Mouse (Mus musculus) kidney, adult 18-20 months (tissue): ENCODE results near the gene Bmper.

Experiments
- DNase-seq: peaks from one replicate; pipeline ENCODE4 v3.0.0; 2021

Bmper gene

GRCm38 (mm10) chr9:23444975-23445374 lies 222.1 kb downstream of the Bmper start:
- no peak for DNase-seq

GRCm38 (mm10) chr9:23447271-23447961 lies 224.5 kb downstream of the Bmper start:
- no peak for DNase-seq

DNA sequence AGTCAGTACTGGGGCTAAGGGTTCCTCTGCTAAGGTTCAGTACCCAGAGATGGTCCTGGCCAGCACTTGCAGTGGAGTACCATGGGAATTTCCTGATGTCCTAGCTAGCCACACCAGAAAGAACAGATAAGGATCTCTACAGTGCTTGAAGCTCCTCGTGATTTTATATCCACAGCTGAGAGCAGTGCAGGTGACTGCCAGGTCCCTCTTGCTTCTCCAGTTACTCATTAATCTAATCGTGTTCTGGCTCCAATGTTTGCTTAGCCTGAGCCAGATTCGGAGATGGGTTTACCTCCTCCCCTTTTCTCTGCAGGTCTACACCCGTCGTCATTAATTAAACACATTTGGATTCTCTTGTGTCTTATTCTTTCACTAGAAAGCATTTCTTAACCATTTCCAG lies 230.4 kb downstream of the Bmper start:
- peak; percentile 11 for DNase-seq

- no peak for DNase-seq
Observed at GRCm38 (mm10) chr9:23457186-23457585, 234.3 kb downstream of the Bmper start.

DNA sequence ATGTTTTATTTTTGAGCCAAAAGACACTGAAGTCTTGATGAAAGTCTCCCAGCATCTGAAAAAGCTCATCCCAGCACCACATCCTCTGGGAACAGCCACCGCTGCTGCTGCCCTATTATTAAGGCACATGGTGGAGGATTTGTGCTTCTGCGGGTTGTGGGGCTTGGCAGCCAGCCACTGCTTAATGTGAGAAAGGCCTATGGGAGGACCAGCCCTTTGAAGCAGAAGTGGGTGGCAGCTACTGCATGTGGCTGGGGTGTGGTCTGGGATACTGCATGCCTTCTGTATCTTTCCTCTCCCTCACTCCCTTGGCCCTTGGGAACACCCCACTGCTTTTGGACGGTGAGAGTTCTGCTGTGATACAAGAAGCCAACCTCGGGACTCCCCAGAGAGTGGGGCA lies 237.8 kb downstream of the Bmper start:
- DNase-seq, result no peak

DNA sequence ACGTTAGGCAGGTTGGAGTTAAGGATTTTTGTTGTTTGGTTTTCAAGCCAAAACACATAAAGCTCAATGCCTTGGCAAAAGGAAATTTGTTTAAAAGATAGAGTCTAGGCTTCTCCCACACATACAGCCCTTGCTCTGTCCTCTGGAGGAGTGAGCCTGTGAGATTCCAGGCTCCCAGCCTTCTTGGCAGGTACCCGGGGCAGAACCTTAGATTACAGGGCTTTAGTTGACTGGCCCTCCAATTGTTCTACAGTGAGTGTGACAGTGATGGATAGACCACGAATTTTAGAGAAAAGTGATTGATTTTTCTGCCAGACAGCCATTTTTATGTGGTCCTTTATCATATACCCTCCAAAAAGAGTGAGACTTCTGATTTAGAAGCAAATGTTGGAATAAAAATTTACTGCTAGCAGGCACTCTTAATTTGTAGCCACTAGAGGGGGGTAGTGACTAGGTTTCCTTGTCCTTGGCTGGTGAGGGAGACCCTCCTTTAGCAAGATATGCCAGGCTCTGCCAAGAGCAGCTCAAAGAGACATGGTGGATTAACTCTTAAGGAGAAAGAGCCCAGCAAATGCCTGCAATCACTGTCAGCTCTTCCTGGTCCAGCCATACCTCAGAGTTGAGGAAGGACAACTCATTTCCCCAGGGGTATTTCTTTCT lies 240.2 kb downstream of the Bmper start:
- no peak for DNase-seq

GRCm38 (mm10) chr9:23464981-23465630 lies 242.2 kb downstream of the Bmper start:
- DNase-seq, result no peak

DNA sequence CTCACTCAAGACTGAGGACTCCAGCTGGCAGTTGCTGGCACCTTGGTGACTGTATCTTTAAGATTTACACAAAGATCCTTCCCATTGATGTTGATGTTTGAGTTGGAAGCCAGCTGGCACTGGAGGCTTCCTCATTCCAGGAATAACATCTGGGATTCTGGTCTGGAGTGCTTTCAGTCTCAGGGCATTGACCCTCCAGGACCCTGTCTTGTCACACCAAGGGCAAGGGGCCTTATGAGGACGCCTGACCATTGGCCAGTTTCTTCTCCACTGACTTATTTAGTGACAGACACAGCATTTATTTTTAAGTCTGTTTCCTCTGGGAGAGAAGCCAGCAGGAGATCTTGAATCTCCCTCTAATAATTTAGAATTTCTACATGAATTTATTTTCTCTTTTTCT lies 247.0 kb downstream of the Bmper start:
- DNase-seq, result peak; percentile 6

DNA sequence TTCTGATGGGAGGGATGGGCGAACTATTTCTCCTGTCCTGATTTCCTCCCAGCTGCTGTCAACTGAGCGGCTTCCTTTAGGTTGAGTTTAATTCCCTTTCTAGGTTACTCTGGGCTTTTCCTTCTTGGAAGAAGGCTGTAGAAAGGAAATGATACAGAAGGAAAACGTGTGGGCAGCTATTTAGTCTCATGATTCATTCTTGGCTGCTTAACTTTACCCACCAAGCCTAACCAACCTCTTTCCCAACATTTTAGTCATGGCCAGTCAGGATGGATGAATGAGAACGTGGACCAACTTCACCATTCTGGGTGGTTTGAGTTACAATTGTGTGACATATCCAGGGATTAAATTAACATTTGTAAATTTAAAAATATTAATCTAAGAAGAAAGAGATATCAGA lies 263.0 kb downstream of the Bmper start:
- DNase-seq, result no peak

DNA sequence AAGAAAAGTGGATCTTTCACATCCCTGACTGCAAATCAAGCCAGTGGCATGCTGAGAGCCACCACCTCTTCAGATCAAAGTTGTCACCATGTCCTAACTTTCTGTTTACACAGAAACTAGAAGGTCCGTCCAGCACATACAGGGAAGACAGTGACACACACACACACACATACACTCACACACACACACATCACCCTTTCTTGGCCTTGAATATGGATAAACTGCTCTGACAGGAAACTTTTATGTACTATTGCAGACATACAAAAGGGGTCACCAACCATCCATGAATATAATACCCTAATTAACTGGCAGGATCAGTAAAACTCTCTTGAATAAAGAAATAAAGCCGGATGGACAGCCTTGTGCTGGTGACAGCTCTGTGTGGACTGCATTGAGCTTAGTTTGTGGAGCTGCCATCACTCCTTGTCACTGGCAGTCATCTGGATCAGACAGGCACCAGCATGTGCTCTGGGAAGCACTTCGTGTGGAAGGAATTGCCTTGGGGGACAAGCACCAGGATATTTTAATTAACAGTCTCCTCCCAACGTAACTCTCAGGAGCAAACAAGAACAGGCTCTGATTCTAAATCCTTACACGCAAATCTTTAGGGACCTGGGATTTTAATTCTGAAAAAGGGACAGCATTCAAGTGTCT lies 264.0 kb downstream of the Bmper start:
- DNase-seq, result no peak

- DNase-seq, result no peak
Observed at GRCm38 (mm10) chr9:23488265-23488664, 265.4 kb downstream of the Bmper start.

GRCm38 (mm10) chr9:23495400-23495799 lies 272.5 kb downstream of the Bmper start:
- DNase-seq, result no peak

- no peak for DNase-seq
Observed at GRCm38 (mm10) chr9:23497626-23498025, 274.8 kb downstream of the Bmper start.

- DNase-seq, result no peak
Observed at GRCm38 (mm10) chr9:23533870-23534269, 311.0 kb downstream of the Bmper start.
